Mouse (Mus musculus) heart, postnatal 25 days (tissue): ENCODE data around the gene Gm29582. TPM values are rescaled to one million over a fixed set of nuclear protein-coding genes. Genes with fewer than 3 reads are reported as not detected.
"Not testable (repeated sequence)": the region's sequence is repeated elsewhere in the genome, so short reads cannot be mapped to it uniquely, and the experiment has no call there.

ENCODE experiments used
- DNase-seq: peaks from one replicate; pipeline ENCODE4 v3.0.0; 2022; ENCODE audit warnings: low spot score
- intact Hi-C: fragments of 180-260 bp; cut with DNase I; formaldehyde crosslinking; loops from one replicate; pipeline ENCODE4 v1.15.1; 2025
- total RNA-seq, 2 experiments: library from RNA; stranded (reverse); gene quantifications; 2 replicates each; pipeline ENCODE4 v1.2.3; 2021

Gene Gm29582
- not detected for total RNA-seq

GRCm38 (mm10) chrY:30738461-30738860 is at the start of gene Gm29582:
Gene Gm29582, minus strand, starts transcription at chrY:30738561.
- intact Hi-C loops, DNase-seq: not testable (repeated sequence)
